Mouse (Mus musculus) cerebellum, adult (tissue): ENCODE results near the gene Fam216a.
A peak's percentile ranks its signal among the peaks of the same experiment; 100 is the strongest.
"Not testable (repeated sequence)": the region's sequence is repeated elsewhere in the genome, so short reads cannot be mapped to it uniquely, and the experiment has no call there.

Experiments
- ATAC-seq: cut with Nextera tagmentation; 2 replicates; pipeline ENCODE4 v1.9.2; 2017; ENCODE audit warnings: mild to moderate bottlenecking, moderate library complexity, mixed read lengths; ENCODE audit not compliant: insufficient number of reproducible peaks, low FRiP score, low TSS enrichment

Fam216a gene

GRCm38 (mm10) chr5:122325477-122325876 lies 46.7 kb downstream of the Fam216a start:
- no peak for ATAC-seq

GRCm38 (mm10) chr5:122324608-122325431 lies 47.3 kb downstream of the Fam216a start:
- peak; percentile 89 for ATAC-seq

- no peak for ATAC-seq
Observed at GRCm38 (mm10) chr5:122323523-122323922, 48.6 kb downstream of the Fam216a start.

DNA sequence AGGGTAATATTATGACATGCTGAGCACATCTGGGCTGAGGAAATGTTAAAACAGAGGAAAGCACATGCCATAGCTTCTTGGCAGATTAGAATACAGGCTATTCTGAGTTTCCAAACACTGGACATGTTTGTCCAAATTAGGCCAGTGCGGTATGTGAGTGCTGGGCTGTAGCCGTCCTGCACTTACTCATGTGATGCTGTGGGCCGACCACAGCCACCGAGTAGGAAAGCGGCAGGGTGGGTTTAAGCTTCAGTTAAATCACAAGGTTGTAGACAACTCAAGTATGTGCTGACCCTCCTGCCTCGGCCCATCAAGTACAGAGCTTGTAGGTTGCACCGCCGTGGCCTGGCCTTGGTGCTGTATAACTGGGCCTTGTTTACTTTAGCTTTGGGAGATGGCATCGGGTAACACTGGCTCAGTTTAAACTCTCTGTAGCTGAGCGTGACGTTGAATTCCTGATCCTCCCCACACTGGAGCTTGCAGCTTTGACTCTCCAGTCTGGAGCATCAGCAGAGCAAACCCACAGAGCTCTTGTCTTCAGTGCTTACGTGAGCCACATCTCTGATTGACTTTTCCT lies 51.9 kb downstream of the Fam216a start:
- ATAC-seq: no peak

DNA sequence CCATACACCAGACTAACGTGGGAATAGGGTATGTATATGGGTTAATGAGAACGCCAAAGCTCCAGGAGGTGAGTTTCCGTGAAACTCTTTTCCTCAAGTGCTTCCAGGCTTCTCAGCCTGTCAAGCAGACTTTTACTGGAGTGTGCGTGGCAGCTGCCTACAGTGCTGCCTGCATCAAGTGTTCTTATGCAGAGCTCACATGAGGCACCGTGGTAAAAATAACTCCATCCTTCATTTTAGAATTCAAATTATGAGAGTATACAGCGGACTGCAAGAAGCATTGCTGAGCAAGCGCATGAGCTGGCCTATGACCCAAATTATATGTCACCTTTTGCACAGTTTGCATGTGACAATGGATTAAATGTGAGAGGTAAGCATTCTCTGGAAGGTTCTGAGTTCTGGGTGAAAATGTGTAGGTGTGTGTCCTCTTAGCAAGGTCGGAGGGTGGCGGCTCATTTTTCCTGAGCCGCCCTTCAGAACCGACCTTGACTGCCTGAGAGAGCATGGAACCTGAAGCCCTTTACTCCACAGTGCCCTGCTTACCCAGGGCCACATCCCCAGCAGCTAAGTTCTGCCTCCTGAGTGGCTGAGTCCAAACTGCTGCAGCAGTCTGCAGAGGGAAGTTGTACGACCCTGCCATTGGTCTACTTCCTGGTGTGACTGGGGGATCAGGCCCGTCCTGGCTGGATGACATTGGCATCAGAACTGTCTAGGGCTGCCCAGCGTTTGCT lies 52.5 kb downstream of the Fam216a start:
- no peak for ATAC-seq

- not testable (repeated sequence) for ATAC-seq
Observed at GRCm38 (mm10) chr5:122318976-122319375, 53.2 kb downstream of the Fam216a start.

DNA sequence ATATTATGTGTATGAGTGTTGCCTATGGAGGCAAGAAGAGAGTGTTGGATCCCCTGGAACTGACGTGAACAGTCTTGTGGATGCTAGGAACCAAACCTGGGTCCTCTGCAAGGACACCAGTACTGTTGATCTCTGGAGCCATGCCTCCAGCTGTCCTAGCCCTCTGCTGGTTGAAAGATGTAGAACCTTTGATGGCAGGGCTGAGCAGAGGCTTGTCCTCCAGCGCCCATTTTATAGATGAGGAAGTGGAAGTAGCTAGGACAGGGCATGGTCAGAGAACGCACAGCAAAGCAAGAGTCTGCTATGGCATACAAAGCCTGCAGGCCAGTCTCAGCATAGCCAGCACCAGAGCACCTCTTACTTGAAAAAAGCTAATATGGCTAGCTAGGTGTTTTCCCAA lies 54.1 kb downstream of the Fam216a start:
- ATAC-seq: no peak

- ATAC-seq: no peak
Observed at GRCm38 (mm10) chr5:122317329-122318045, 54.7 kb downstream of the Fam216a start.

- ATAC-seq: peak; percentile 89
Observed at GRCm38 (mm10) chr5:122314966-122315667, 57.0 kb downstream of the Fam216a start.
